Mouse (Mus musculus) gastrocnemius, postnatal 10 days (tissue): Measurements from ENCODE around the gene Fgd4. TPM values are rescaled to one million over a fixed set of nuclear protein-coding genes. Genes with fewer than 3 reads are reported as not detected.
A peak's percentile ranks its signal among the peaks of the same experiment; 100 is the strongest.
"Not testable (repeated sequence)": the region's sequence is repeated elsewhere in the genome, so short reads cannot be mapped to it uniquely, and the experiment has no call there.

Experiments
- DNase-seq: peaks from one replicate; pipeline ENCODE4 v3.0.0; 2021; ENCODE audit warnings: mixed read lengths
- total RNA-seq, 2 experiments: library from RNA; stranded (reverse); gene quantifications; 2 replicates each; pipeline ENCODE4 v1.2.3; 2021

Fgd4 gene
- total RNA-seq, 2 experiments from 2014 or later: 10.9 to 11.8 TPM

GRCm38 (mm10) chr16:16542956-16543441, 57.4 kb downstream of the Fgd4 start:
- DNase-seq: no peak

- DNase-seq: not testable (repeated sequence)
Observed at GRCm38 (mm10) chr16:16539396-16539795, 61.0 kb downstream of the Fgd4 start.

- DNase-seq: no peak
Observed at GRCm38 (mm10) chr16:16535232-16535631, 65.1 kb downstream of the Fgd4 start.

GRCm38 (mm10) chr16:16528014-16528413, 72.3 kb downstream of the Fgd4 start:
- no peak for DNase-seq

- DNase-seq: peak; percentile 46
Observed at GRCm38 (mm10) chr16:16527267-16527666, 73.1 kb downstream of the Fgd4 start.

GRCm38 (mm10) chr16:16526741-16527105, 73.6 kb downstream of the Fgd4 start:
- DNase-seq: no peak

GRCm38 (mm10) chr16:16526097-16526740, 74.1 kb downstream of the Fgd4 start:
- no peak for DNase-seq

GRCm38 (mm10) chr16:16525266-16525904, 75.0 kb downstream of the Fgd4 start:
- DNase-seq: no peak

GRCm38 (mm10) chr16:16523632-16524031, 76.7 kb downstream of the Fgd4 start:
- DNase-seq: no peak

- not testable (repeated sequence) for DNase-seq
Observed at GRCm38 (mm10) chr16:16522869-16523268, 77.5 kb downstream of the Fgd4 start.

- no peak for DNase-seq
Observed at GRCm38 (mm10) chr16:16501491-16501890, 98.9 kb downstream of the Fgd4 start.

- DNase-seq: no peak
Observed at GRCm38 (mm10) chr16:16500926-16501325, 99.4 kb downstream of the Fgd4 start.

- DNase-seq: peak; percentile 42
Observed at GRCm38 (mm10) chr16:16498798-16499197, 101.6 kb downstream of the Fgd4 start.

GRCm38 (mm10) chr16:16485523-16486043, 114.8 kb downstream of the Fgd4 start:
- DNase-seq: no peak

GRCm38 (mm10) chr16:16484601-16485000, 115.7 kb downstream of the Fgd4 start:
- DNase-seq: no peak

- DNase-seq: not testable (repeated sequence)
Observed at GRCm38 (mm10) chr16:16473451-16473850, 126.9 kb downstream of the Fgd4 start.

GRCm38 (mm10) chr16:16450021-16450420, 150.3 kb downstream of the Fgd4 start:
- no peak for DNase-seq

- DNase-seq: no peak
Observed at GRCm38 (mm10) chr16:16438436-16438835, 161.9 kb downstream of the Fgd4 start.

- DNase-seq: no peak
Observed at GRCm38 (mm10) chr16:16422456-16422855, 177.9 kb downstream of the Fgd4 start.

- not testable (repeated sequence) for DNase-seq
Observed at GRCm38 (mm10) chr16:16367217-16367616, 233.1 kb downstream of the Fgd4 start.
